Mouse (Mus musculus) hematopoietic multipotent progenitor cell, adult 10-12 weeks (in vitro differentiated cells): ENCODE results near the gene Hnrnpul2. TPM values are rescaled to one million over a fixed set of nuclear protein-coding genes. Genes with fewer than 3 reads are reported as not detected.

ENCODE experiments used
- polyA plus RNA-seq: library from polyadenylated mRNA; stranded (reverse); fragments of >175 nt; gene quantifications from 2 replicates; pipeline ENCODE4 v1.2.3, GENCODE M21; 2012; ENCODE audit warnings: low replicate concordance

The Hnrnpul2 gene
- polyA plus RNA-seq, 1 experiment: 83.1 TPM

Other genes starting within 250 kb of the Hnrnpul2 start
- not detected in 2 replicates for gene Slc22a8, start 228.8 kb upstream of the Hnrnpul2 start, polyA plus RNA-seq
- not detected in 2 replicates for gene Slc22a6, start 202.0 kb upstream of the Hnrnpul2 start, polyA plus RNA-seq
- not detected in 2 replicates for gene Chrm1, start 156.2 kb upstream of the Hnrnpul2 start, polyA plus RNA-seq
- 87.6 and 107 TPM in 2 replicates for gene Slc3a2, start 96.6 kb upstream of the Hnrnpul2 start, polyA plus RNA-seq
- 14.1 and 19.6 TPM in 2 replicates for gene Wdr74, start 84.2 kb upstream of the Hnrnpul2 start, polyA plus RNA-seq
- 0.47 TPM in 1 of 2 replicates, not detected in the other for gene 1700092M07Rik, start 79.3 kb upstream of the Hnrnpul2 start, polyA plus RNA-seq
- gene Stx5a, start 78.6 kb upstream of the Hnrnpul2 start, polyA plus RNA-seq: 33.5 and 37.6 TPM in 2 replicates
- gene Nxf1, start 62.9 kb upstream of the Hnrnpul2 start, polyA plus RNA-seq: 85.7 and 111 TPM in 2 replicates
- 40.2 and 65.2 TPM in 2 replicates for gene Tmem223, start 49.0 kb upstream of the Hnrnpul2 start, polyA plus RNA-seq
- gene Tmem179b, start 45.5 kb upstream of the Hnrnpul2 start, polyA plus RNA-seq: 27.4 and 93.5 TPM in 2 replicates
- 18.5 and 32.1 TPM in 2 replicates for gene Taf6l, start 33.6 kb upstream of the Hnrnpul2 start, polyA plus RNA-seq
- gene Polr2g, start 21.4 kb upstream of the Hnrnpul2 start, polyA plus RNA-seq: 6.5 and 12.8 TPM in 2 replicates
- 1.5 and 2.5 TPM in 2 replicates for gene Zbtb3, start 17.5 kb upstream of the Hnrnpul2 start, polyA plus RNA-seq
- gene Ttc9c, start 677 bp upstream of the Hnrnpul2 start, polyA plus RNA-seq: 6.1 and 6.4 TPM in 2 replicates
- 71.4 and 191 TPM in 2 replicates for gene AC129217.1, start 9.8 kb downstream of the Hnrnpul2 start, polyA plus RNA-seq
- gene Bscl2, start 17.5 kb downstream of the Hnrnpul2 start, polyA plus RNA-seq: 65.8 and 85.4 TPM in 2 replicates
- 0.07 and 0.16 TPM in 2 replicates for gene Gng3, start 19.2 kb downstream of the Hnrnpul2 start, polyA plus RNA-seq
- gene Lrrn4cl, start 30.8 kb downstream of the Hnrnpul2 start, polyA plus RNA-seq: 0.12 TPM in 1 of 2 replicates, not detected in the other
- 106 and 169 TPM in 2 replicates for gene Ubxn1, start 51.5 kb downstream of the Hnrnpul2 start, polyA plus RNA-seq
- 39.7 and 52.0 TPM in 2 replicates for gene Uqcc3, start 60.9 kb downstream of the Hnrnpul2 start, polyA plus RNA-seq
- gene Lbhd1, start 63.7 kb downstream of the Hnrnpul2 start, polyA plus RNA-seq: 0.17 and 0.48 TPM in 2 replicates
- gene Gm49403, start 63.9 kb downstream of the Hnrnpul2 start, polyA plus RNA-seq: not detected in 2 replicates
- gene 1810009A15Rik, start 68.8 kb downstream of the Hnrnpul2 start, polyA plus RNA-seq: 10.0 and 58.5 TPM in 2 replicates
- gene Gm49416, start 68.9 kb downstream of the Hnrnpul2 start, polyA plus RNA-seq: 5.1 TPM in 1 of 2 replicates, not detected in the other
- 30.0 and 30.8 TPM in 2 replicates for gene Ints5, start 73.0 kb downstream of the Hnrnpul2 start, polyA plus RNA-seq
- 45.2 and 49.2 TPM in 2 replicates for gene Ganab, start 78.1 kb downstream of the Hnrnpul2 start, polyA plus RNA-seq
- 169 and 181 TPM in 2 replicates for gene B3gat3, start 100.4 kb downstream of the Hnrnpul2 start, polyA plus RNA-seq
- 13.0 and 33.9 TPM in 2 replicates for gene Rom1, start 109.3 kb downstream of the Hnrnpul2 start, polyA plus RNA-seq
- gene Eml3, start 109.5 kb downstream of the Hnrnpul2 start, polyA plus RNA-seq: 90.5 and 184 TPM in 2 replicates
- 55.2 and 56.3 TPM in 2 replicates for gene Mta2, start 121.9 kb downstream of the Hnrnpul2 start, polyA plus RNA-seq
- gene Tut1, start 133.8 kb downstream of the Hnrnpul2 start, polyA plus RNA-seq: 33.0 and 33.4 TPM in 2 replicates
- gene Eef1g, start 147.0 kb downstream of the Hnrnpul2 start, polyA plus RNA-seq: 21.6 and 58.7 TPM in 2 replicates
- 112 and 248 TPM in 2 replicates for gene Ahnak, start 169.3 kb downstream of the Hnrnpul2 start, polyA plus RNA-seq